Mouse (Mus musculus) heart, postnatal 0 days (tissue): ENCODE measurements around the gene Tcf25.

ENCODE experiments used
- CTCF ChIP-seq: IDR thresholded peaks from 2 replicates; pipeline ENCODE4 v1.5.1; 2016; ENCODE audit warnings: antibody characterized with exemption, control low read depth, low read depth
- EP300 ChIP-seq: IDR thresholded peaks from 2 replicates; pipeline ENCODE4 v1.6.1; 2016; ENCODE audit warnings: antibody characterized with exemption, low read depth

- TF ChIP-seq CTCF (peak; percentile 68), EP300 (no peak)
Observed at GRCm38 (mm10) chr8:123406786-123407185, 33.2 kb downstream of the Tcf25 start, which contains the start of gene Mc1r.
